Mouse (Mus musculus) gastrocnemius, postnatal 36 days (tissue): ENCODE results near the gene Iapp. TPM values are rescaled to one million over a fixed set of nuclear protein-coding genes. Genes with fewer than 3 reads are reported as not detected.

Experiments used
- total RNA-seq, 2 experiments: library from RNA; stranded (reverse); gene quantifications; 2 replicates each; pipeline ENCODE4 v1.2.3; 2021

Gene Iapp
- total RNA-seq, 2 experiments from 2014 or later, result not detected

Other genes starting within 250 kb of the Iapp start
- not detected for gene Slco1a6, start 89.9 kb upstream of the Iapp start, total RNA-seq
- gene Slco1a5, start 24.6 kb downstream of the Iapp start, total RNA-seq, result not detected
- 1 to 10 TPM; 8.0 to 8.3 TPM for gene Pyroxd1, start 47.2 kb downstream of the Iapp start, total RNA-seq
- gene Recql, start 88.7 kb downstream of the Iapp start, total RNA-seq, result 1 to 10 TPM; 4.8 to 6.2 TPM
- 10 to 100 TPM; 14.2 to 16.9 TPM for gene Golt1b, start 88.8 kb downstream of the Iapp start, total RNA-seq
- not detected for gene Spx, start 115.0 kb downstream of the Iapp start, total RNA-seq
- gene Gys2, start 174.7 kb downstream of the Iapp start, total RNA-seq, result under 1 TPM in 1 of 2 experiments, not detected in 1; 0.76 TPM
- 100 to 1,000 TPM; 236 to 395 TPM for gene Ldhb, start 209.5 kb downstream of the Iapp start, total RNA-seq